Mouse (Mus musculus) thymus, adult 18-20 months (tissue): ENCODE data around the gene Akap6.

ENCODE experiments used
- DNase-seq, 2 experiments: peaks; one replicate each; pipeline ENCODE4 v3.0.0; 2022; ENCODE audit warnings: mixed read lengths in 2 of 2

Gene Akap6

DNA sequence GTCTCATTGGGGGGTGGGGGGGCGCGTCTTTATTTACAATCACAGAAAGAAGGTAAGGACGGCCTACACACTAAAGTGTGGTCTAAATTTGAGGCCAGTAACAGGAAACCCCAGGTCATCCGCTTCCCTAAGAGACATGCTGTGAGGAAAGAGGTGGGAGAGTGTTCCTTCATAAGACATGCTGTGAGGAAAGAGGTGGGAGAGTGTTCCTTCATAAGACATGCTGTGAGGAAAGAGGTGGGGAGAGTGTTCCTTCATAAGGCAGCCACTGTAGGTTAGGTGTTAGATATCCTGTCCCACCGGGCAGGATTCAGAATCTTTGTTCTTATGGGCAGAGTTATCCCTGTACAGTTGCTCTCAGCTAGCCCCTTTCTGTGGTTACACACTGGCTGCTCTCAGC is 494.5 kb downstream of the Akap6 start:
- DNase-seq, result no peak
